Mouse (Mus musculus): ENCODE data around the gene Lrrc17.
"Not testable (repeated sequence)": the region's sequence is repeated elsewhere in the genome, so short reads cannot be mapped to it uniquely, and the experiment has no call there.

Gene Lrrc17

DNA sequence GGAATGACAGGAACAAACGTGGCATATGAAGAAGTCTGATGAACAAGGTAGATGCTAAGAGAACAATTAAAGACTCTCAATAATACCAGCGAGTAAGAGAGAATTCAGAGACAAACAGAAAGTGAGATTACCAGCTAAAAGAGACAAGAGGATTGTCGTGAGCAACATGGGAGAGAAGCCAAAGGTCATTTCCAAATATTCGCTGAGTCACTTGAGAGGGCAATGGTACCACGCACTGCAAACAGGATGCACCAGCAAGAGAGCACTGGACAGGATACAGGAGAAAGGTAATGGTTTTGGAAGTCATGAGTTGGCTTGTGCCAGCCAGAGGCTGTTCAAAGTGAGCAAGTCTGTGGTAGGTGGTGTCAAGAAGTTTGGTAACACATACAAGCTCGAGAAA is 62.6 kb downstream of the Lrrc17 start:
- DNase-seq (ENCODE audit: low read depth, low spot score): no peak

GRCm38 (mm10) chr5:21608311-21609304 is 65.2 kb downstream of the Lrrc17 start:
- no peak for DNase-seq (ENCODE audit: low read depth, low spot score)

DNA sequence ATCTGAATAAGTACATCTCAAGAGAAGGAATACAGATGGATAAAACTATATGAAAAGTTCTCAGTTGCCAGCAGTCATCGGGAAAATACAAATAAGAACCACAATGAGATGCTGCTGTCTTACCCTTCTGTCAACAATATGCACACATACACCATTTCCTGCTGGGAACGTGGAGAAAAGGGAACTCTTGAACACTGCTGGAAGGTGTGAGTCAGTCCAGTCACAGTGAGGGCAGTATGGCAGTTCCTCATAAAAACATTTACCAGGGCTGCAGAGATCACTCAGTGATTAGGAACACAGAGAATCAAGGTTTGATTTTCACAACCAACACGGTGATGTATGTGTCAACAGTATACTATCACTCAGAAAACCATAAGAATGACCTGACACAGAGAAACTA is 67.6 kb downstream of the Lrrc17 start:
- DNase-seq (ENCODE audit: low read depth, low spot score): no peak

DNA sequence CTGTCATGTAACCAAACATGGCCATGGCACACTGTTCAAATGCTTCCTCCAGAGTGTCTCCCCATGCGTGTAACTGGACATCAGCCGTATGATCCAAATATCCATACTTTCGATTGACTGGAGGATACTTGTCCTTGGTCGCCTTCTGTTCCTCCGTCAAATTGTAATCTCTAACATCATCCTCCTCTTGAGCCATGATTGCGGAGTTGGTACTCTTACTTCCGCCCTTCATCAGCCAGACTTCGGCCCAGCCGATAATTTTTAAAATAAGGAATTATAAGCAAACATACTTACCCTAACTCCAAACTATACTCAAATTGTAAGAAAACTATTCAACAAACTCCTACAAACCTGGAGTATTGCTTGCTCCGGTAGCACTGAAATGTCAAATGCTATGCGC is 70.9 kb downstream of the Lrrc17 start:
- DNase-seq (ENCODE audit: low read depth, low spot score): not testable (repeated sequence)

GRCm38 (mm10) chr5:21616450-21617009 is 73.2 kb downstream of the Lrrc17 start:
- DNase-seq (ENCODE audit: low read depth, low spot score): no peak
